Mouse (Mus musculus): ENCODE measurements around the gene Tdrd7. TPM values are rescaled to one million over a fixed set of nuclear protein-coding genes. Genes with fewer than 3 reads are reported as not detected.

Gene Tdrd7
- polyA plus RNA-seq, 1 experiment from 2014 or later: 11.9 TPM

GRCm38 (mm10) chr4:45951830-45952229 is 13.3 kb upstream of the Tdrd7 start:
- Histone ChIP-seq H3K27me3 (ENCODE audit: control insufficient read depth, insufficient read depth, low read depth, low read length) (no peaks in the 10 kb centered on the region), H3K4me1 (ENCODE audit: control insufficient read depth, low read depth, low read length) (no peaks in the 10 kb centered on the region), H3K9me3 (replicated peaks; ENCODE audit: control insufficient read depth, low read length) (no peaks in the 10 kb centered on the region), H3K9ac (ENCODE audit: low read depth, low read length) (no peak overlapping the region), H3K36me3 (ENCODE audit: control insufficient read depth, insufficient read depth) (no peaks in the 10 kb centered on the region), H3K27ac (ENCODE audit: low read length) (no peak overlapping the region), H3K4me2 (ENCODE audit: low read depth, low read length) (no peak overlapping the region), H3K4me3 (ENCODE audit: low read depth, low read length) (no peak overlapping the region)
- WGBS (ENCODE audit: insufficient replicate concordance): 76% methylated on average over 18 of the region's 18 CpGs
- no peak for ATAC-seq (ENCODE audit: low read depth)

- ATAC-seq (ENCODE audit: low read depth): no peak
- no peaks in the 10 kb centered on the region for H3K9me3 ChIP-seq (replicated peaks; ENCODE audit: control insufficient read depth, low read length)
- H3K4me1 ChIP-seq (ENCODE audit: control insufficient read depth, low read depth, low read length): no peaks in the 10 kb centered on the region
- H3K4me2 ChIP-seq (ENCODE audit: low read depth, low read length): no peak overlapping the region
- whole genome bisulfite sequencing (ENCODE audit: insufficient replicate concordance): 70% methylated on average over 23 of the region's 23 CpGs
- H3K4me3 ChIP-seq (ENCODE audit: low read depth, low read length): no peak overlapping the region
- no peaks in the 10 kb centered on the region for H3K36me3 ChIP-seq (ENCODE audit: control insufficient read depth, insufficient read depth)
- H3K27ac ChIP-seq (ENCODE audit: low read length): no peak overlapping the region
- no peak overlapping the region for H3K9ac ChIP-seq (ENCODE audit: low read depth, low read length)
- H3K27me3 ChIP-seq (ENCODE audit: control insufficient read depth, insufficient read depth, low read depth, low read length): no peaks in the 10 kb centered on the region
Measured at GRCm38 (mm10) chr4:45953025-45953919, 11.9 kb upstream of the Tdrd7 start.

- no peaks in the 10 kb centered on the region for H3K4me1 ChIP-seq (ENCODE audit: control insufficient read depth, low read depth, low read length)
- H3K9ac ChIP-seq (ENCODE audit: low read depth, low read length): no peak overlapping the region
- no peak overlapping the region for H3K27ac ChIP-seq (ENCODE audit: low read length)
- H3K4me3 ChIP-seq (ENCODE audit: low read depth, low read length): no peak overlapping the region
- no peaks in the 10 kb centered on the region for H3K36me3 ChIP-seq (ENCODE audit: control insufficient read depth, insufficient read depth)
- ATAC-seq (ENCODE audit: low read depth): no peak
- H3K27me3 ChIP-seq (ENCODE audit: control insufficient read depth, insufficient read depth, low read depth, low read length): no peaks in the 10 kb centered on the region
- 66% methylated on average over 4 of the region's 4 CpGs for WGBS (ENCODE audit: insufficient replicate concordance)
- H3K9me3 ChIP-seq (replicated peaks; ENCODE audit: control insufficient read depth, low read length): no peaks in the 10 kb centered on the region
- H3K4me2 ChIP-seq (ENCODE audit: low read depth, low read length): no peak overlapping the region
Measured at GRCm38 (mm10) chr4:45955235-45955634, 9.9 kb upstream of the Tdrd7 start.

- WGBS (ENCODE audit: insufficient replicate concordance): 69% methylated on average over 8 of the region's 8 CpGs
- Histone ChIP-seq H3K9ac (ENCODE audit: low read depth, low read length) (no peak overlapping the region), H3K9me3 (replicated peaks; ENCODE audit: control insufficient read depth, low read length) (no peaks in the 10 kb centered on the region), H3K4me2 (ENCODE audit: low read depth, low read length) (no peak overlapping the region), H3K4me1 (ENCODE audit: control insufficient read depth, low read depth, low read length) (no peaks in the 10 kb centered on the region), H3K4me3 (ENCODE audit: low read depth, low read length) (no peak overlapping the region), H3K27ac (ENCODE audit: low read length) (no peak overlapping the region), H3K27me3 (ENCODE audit: control insufficient read depth, insufficient read depth, low read depth, low read length) (no peaks in the 10 kb centered on the region), H3K36me3 (ENCODE audit: control insufficient read depth, insufficient read depth) (no peaks in the 10 kb centered on the region)
- ATAC-seq (ENCODE audit: low read depth): no peak
Measured at GRCm38 (mm10) chr4:45956131-45956530, 9.0 kb upstream of the Tdrd7 start.

GRCm38 (mm10) chr4:45956706-45957105 is 8.4 kb upstream of the Tdrd7 start:
- H3K9ac ChIP-seq (ENCODE audit: low read depth, low read length): no peak overlapping the region
- H3K36me3 ChIP-seq (ENCODE audit: control insufficient read depth, insufficient read depth): no peaks in the 10 kb centered on the region
- 79% methylated on average over 4 of the region's 4 CpGs for WGBS (ENCODE audit: insufficient replicate concordance)
- no peak overlapping the region for H3K4me3 ChIP-seq (ENCODE audit: low read depth, low read length)
- no peaks in the 10 kb centered on the region for H3K27me3 ChIP-seq (ENCODE audit: control insufficient read depth, insufficient read depth, low read depth, low read length)
- no peaks in the 10 kb centered on the region for H3K9me3 ChIP-seq (replicated peaks; ENCODE audit: control insufficient read depth, low read length)
- no peaks in the 10 kb centered on the region for H3K4me1 ChIP-seq (ENCODE audit: control insufficient read depth, low read depth, low read length)
- H3K27ac ChIP-seq (ENCODE audit: low read length): no peak overlapping the region
- ATAC-seq (ENCODE audit: low read depth): no peak
- H3K4me2 ChIP-seq (ENCODE audit: low read depth, low read length): no peak overlapping the region

- peak overlapping the region; percentile 71 for H3K27ac ChIP-seq (ENCODE audit: low read length)
- ATAC-seq (ENCODE audit: low read depth): peak; percentile 66
- H3K9ac ChIP-seq (ENCODE audit: low read depth, low read length): no peak overlapping the region
- peaks cover 3% of the 10 kb centered on the region; the same call in 1 of the 2 replicates for H3K4me1 ChIP-seq (ENCODE audit: control insufficient read depth, low read depth, low read length)
- H3K4me3 ChIP-seq (ENCODE audit: low read depth, low read length): no peak overlapping the region
- no peaks in the 10 kb centered on the region for H3K9me3 ChIP-seq (replicated peaks; ENCODE audit: control insufficient read depth, low read length)
- no peaks in the 10 kb centered on the region for H3K36me3 ChIP-seq (ENCODE audit: control insufficient read depth, insufficient read depth)
- peak overlapping the region; percentile 29 for H3K4me2 ChIP-seq (ENCODE audit: low read depth, low read length)
- 23% methylated on average over 13 of the region's 13 CpGs for WGBS (ENCODE audit: insufficient replicate concordance)
- H3K27me3 ChIP-seq (ENCODE audit: control insufficient read depth, insufficient read depth, low read depth, low read length): no peaks in the 10 kb centered on the region
Measured at GRCm38 (mm10) chr4:45965737-45966447, 758 bp downstream of the Tdrd7 start.

GRCm38 (mm10) chr4:45966716-45967115 is 1.6 kb downstream of the Tdrd7 start:
- 0 out of 2 replicates have a peak overlapping the region, but pooled peaks have one; percentile 29 for H3K4me2 ChIP-seq (ENCODE audit: low read depth, low read length)
- no peak overlapping the region for H3K9ac ChIP-seq (ENCODE audit: low read depth, low read length)
- no peaks in the 10 kb centered on the region for H3K36me3 ChIP-seq (ENCODE audit: control insufficient read depth, insufficient read depth)
- H3K4me3 ChIP-seq (ENCODE audit: low read depth, low read length): no peak overlapping the region
- H3K4me1 ChIP-seq (ENCODE audit: control insufficient read depth, low read depth, low read length): peaks cover 3% of the 10 kb centered on the region; the same call in 1 of the 2 replicates
- H3K27me3 ChIP-seq (ENCODE audit: control insufficient read depth, insufficient read depth, low read depth, low read length): no peaks in the 10 kb centered on the region
- peak; percentile 59 for ATAC-seq (ENCODE audit: low read depth)
- H3K27ac ChIP-seq (ENCODE audit: low read length): peak overlapping the region; percentile 75
- 25% methylated on average over 6 of the region's 6 CpGs for WGBS (ENCODE audit: insufficient replicate concordance)
- H3K9me3 ChIP-seq (replicated peaks; ENCODE audit: control insufficient read depth, low read length): no peaks in the 10 kb centered on the region

GRCm38 (mm10) chr4:45967479-45968341 is 2.6 kb downstream of the Tdrd7 start:
- Histone ChIP-seq H3K36me3 (ENCODE audit: control insufficient read depth, insufficient read depth) (no peaks in the 10 kb centered on the region), H3K27me3 (ENCODE audit: control insufficient read depth, insufficient read depth, low read depth, low read length) (peaks cover 3% of the 10 kb centered on the region; the same call in 1 of the 2 replicates), H3K9ac (ENCODE audit: low read depth, low read length) (no peak overlapping the region), H3K27ac (ENCODE audit: low read length) (peak overlapping the region; percentile 75), H3K4me2 (ENCODE audit: low read depth, low read length) (no peak overlapping the region), H3K4me1 (ENCODE audit: control insufficient read depth, low read depth, low read length) (peaks cover 4% of the 10 kb centered on the region; the same call in 1 of the 2 replicates), H3K9me3 (replicated peaks; ENCODE audit: control insufficient read depth, low read length) (no peaks in the 10 kb centered on the region), H3K4me3 (ENCODE audit: low read depth, low read length) (no peak overlapping the region)
- 49% methylated on average over 9 of the region's 9 CpGs for WGBS (ENCODE audit: insufficient replicate concordance)
- ATAC-seq (ENCODE audit: low read depth): no peak
